Mouse (Mus musculus): ENCODE results near the gene Hnrnpf. TPM values are rescaled to one million over a fixed set of nuclear protein-coding genes. Genes with fewer than 3 reads are reported as not detected.

The Hnrnpf gene
- polyA plus RNA-seq, 1 experiment = 126 TPM

GRCm38 (mm10) chr6:117890257-117890656, 9.9 kb upstream of the Hnrnpf start:
- no peak for DNase-seq (ENCODE audit: extremely low spot score in 1 of 2, low spot score in 1 of 2)

DNA sequence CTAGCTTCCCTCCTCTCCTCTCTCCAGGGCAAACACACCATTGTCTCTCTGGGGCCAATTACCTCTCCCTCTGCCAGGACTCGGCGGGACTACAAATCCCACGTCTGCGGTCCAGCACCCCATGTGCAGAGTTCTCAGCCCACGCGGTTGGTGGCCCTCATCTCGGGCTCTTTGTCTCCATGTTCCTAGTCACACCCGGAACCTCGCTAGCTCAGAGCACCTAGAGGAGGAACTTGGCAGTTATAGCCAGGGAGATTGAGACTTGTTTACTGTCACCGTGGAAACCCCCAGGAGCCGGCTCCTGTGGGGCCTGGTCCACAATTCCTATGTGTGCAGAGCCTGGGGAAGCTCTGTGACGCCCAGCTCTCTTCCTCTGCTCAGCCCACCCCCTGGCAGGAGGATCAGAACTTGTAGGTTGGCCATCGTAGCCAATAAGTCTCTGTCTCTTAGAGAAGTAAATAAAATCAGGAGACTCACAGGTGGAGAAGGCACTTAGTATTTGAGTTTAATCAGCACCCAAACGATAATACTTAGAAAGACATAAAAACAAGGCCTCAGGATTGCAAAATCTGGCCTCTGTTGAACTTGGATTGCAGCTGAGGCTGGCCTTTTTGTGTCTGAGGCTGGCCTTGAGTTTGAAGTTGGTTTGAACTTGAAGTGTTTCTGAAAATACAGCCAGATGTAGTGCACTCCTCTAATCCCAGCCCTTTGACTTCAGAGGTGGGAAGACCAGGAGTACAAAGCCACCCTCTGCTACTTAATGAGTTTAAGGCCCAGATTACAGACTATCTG, 8.6 kb upstream of the Hnrnpf start:
- no peak for DNase-seq (ENCODE audit: extremely low spot score in 1 of 2, low spot score in 1 of 2)

DNA sequence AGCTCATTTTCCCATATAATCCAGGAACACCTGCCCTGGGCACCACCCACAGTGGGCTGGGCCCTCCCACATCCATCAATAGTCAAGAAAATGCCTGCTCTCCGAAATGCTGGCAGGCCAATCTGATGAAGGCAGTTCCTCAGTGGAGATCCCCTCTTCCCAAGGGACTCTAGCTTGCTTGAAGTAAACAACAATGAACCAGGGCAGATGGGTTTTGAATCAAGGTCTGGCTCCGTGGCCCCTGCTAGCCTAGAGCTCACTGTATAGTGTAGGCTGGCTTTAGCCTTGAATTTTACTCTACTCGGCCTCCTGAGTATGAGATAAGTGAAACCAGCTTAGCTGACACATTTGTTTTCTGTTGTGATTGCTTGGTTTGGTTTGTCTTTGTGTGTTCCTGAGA, 7.7 kb upstream of the Hnrnpf start:
- DNase-seq (ENCODE audit: extremely low spot score in 1 of 2, low spot score in 1 of 2) = no peak

DNA sequence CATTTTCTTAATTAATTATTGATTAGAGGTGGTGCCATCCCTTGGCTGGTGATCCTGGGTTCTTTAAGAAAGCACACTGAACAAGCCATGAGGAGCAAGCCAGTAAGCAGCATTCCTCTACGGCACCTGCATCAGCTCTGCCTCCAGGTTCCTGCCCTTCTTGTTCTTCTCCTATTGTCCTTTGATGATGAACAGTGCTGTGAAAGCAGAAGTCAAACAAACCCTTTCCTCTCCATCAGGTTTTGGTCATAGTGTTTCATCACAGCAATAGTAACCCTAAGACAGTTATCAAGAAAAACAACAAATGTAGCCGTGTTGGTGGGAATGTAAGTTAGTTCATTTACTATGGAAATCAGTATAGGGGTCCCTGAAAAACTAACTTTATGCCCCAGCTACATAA, 6.7 kb upstream of the Hnrnpf start:
- no peak for DNase-seq (ENCODE audit: extremely low spot score in 1 of 2, low spot score in 1 of 2)

- DNase-seq (ENCODE audit: extremely low spot score in 1 of 2, low spot score in 1 of 2) = no peak
Measured at GRCm38 (mm10) chr6:117897800-117898199, 2.3 kb upstream of the Hnrnpf start.

DNA sequence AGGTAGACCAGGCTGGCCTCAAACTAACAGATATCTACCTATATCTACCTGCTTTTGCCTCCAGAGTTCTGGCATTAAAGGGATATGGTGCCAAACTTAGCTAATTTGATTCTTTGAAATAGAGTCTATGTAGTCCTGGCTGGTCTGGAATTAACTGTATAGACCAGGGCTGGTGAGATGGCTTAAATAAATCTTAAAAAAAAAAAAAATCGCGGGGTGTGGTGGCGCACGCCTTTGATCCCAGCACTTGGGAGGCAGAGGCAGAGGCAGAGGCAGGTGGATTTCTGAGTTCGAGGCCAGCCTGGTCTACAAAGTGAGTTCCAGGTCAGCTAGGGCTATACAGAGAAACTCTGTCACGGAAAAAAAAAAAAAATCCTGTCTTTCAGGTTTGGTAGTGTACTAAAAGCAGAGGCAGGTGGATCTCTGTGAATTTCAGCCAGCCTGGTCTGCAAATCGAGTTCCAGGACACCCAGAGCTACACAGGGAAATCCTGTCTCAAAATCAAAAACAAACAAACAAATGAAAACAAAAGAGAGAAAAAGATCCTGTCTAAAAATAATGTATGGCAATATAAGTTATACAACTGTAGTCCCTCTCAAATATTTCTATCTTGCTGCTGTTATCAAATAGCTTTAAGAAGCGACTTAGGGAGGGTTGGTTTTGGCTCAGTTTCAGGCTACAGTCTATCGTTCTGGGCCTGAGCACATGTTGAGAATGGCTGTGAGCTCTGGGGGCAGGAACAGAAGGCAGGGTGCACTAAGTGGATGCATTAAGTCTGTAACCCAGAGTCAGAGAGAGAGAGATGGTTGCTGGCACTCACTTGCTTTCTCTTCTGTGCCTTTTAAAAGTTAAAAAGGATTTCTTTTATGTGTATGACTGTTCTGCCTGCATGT, 1.6 kb downstream of the Hnrnpf start:
- no peak for DNase-seq (ENCODE audit: extremely low spot score in 1 of 2, low spot score in 1 of 2)

DNA sequence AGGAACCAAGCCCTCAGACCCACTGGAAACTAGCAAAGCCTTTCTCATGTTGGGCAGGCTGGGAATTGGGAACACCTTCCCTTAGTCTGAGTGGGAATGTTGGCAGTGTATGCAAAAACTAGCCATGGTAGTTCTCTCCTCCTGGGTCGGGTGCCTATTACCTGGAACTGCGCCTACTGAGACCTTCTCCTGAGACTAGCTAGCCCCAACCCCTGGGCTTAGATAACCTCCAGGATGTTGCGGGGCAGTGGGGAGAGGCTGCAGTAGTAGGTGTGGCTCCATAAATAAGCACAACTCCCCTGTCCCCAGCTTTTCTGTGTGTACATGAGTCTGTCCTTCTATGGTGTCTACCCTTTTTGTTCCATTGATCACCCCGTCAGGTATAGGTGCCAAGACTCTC, 2.4 kb downstream of the Hnrnpf start:
- no peak for DNase-seq (ENCODE audit: extremely low spot score in 1 of 2, low spot score in 1 of 2)

- DNase-seq (ENCODE audit: extremely low spot score in 1 of 2, low spot score in 1 of 2) = no peak
Measured at GRCm38 (mm10) chr6:117903836-117904235, 3.7 kb downstream of the Hnrnpf start.

- DNase-seq (ENCODE audit: extremely low spot score in 1 of 2, low spot score in 1 of 2) = no peak
Measured at GRCm38 (mm10) chr6:117905260-117905930, 5.3 kb downstream of the Hnrnpf start.

GRCm38 (mm10) chr6:117906015-117906531, 5.9 kb downstream of the Hnrnpf start:
- DNase-seq (ENCODE audit: extremely low spot score in 1 of 2, low spot score in 1 of 2) = peak; percentile 50 to 68

- DNase-seq (ENCODE audit: extremely low spot score in 1 of 2, low spot score in 1 of 2) = peak; percentile 95 to 98
Measured at GRCm38 (mm10) chr6:117906590-117907271, 6.6 kb downstream of the Hnrnpf start.

DNA sequence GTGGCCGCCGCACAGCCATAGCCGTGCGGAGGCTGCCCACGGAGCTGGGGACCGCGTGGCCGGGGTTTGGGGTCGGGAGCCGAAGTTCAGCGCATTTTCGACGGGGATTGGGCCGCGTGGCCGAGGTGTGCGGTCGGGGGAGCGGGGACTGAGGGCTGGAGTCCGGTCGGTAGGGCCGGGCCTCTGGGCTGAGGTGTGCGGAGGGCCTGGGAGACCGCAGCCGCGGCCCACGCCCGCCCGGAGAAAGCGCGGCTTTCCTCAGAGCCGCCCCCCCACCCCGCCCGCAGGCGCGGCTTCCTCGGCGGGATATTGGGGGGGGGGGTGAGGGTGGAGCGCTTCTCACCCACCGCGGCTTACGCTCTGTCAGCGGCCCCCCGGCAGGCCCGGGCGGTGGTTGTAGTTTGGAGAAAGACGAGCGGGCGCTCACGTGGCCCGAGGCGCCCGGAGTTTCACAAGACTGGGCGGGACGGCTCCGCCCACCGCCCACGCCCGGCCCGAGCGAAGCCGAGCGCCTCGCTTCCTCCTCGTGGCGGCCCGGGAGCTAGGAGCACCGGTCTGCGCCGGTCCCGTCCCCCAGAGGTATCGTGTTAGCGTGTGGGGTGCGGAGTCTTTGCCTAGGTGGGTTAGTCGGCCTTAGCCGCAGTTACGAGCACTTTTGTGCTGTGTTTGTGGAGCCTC, 7.3 kb downstream of the Hnrnpf start:
- peak; percentile 9 to 61 for DNase-seq (ENCODE audit: extremely low spot score in 1 of 2, low spot score in 1 of 2)

DNA sequence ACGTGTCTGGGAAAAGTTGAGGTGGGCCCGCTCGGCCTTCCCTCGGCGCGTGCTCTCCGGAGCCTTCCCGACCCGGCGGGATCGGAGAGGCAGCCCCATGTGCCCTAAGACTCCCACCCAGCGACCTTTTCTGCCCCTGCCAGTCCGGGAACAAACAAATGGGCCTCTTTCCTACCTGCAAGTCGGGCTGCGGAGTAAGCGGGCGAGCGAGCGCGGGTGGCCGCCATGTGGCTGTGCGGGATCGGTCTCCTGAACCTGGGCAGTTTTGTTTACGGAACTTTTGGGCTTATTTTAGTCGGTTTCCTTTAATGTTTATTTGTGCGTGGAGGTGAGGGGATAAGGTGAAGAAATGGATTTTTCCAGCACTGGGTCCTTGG, 7.8 kb downstream of the Hnrnpf start:
- DNase-seq (ENCODE audit: extremely low spot score in 1 of 2, low spot score in 1 of 2) = no peak

DNA sequence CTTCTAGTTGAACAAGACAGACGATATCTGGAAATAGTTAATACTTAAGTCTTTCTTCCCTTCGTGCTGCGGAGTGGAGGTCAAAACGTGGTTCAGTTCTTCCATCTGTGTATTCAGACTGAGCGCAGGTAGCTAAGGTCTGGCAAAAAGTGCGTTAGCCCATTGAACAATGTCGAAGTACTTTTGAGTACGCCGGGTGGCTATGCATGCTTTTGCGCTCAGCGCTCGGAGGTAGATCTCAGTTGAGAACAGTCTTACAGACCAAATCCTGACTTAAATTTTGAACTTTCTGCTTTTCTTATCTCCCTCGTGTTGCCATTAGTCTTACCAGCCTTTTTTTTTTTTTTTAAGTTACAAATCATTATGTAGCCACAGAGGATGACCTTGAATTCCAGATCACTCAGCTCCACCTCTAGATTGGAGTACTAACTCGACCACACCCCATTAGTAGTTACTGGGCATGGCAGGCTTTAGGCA, 8.3 kb downstream of the Hnrnpf start:
- DNase-seq (ENCODE audit: extremely low spot score in 1 of 2, low spot score in 1 of 2) = no peak

GRCm38 (mm10) chr6:117910120-117910661, 10.1 kb downstream of the Hnrnpf start:
- no peak for DNase-seq (ENCODE audit: extremely low spot score in 1 of 2, low spot score in 1 of 2)

GRCm38 (mm10) chr6:117914541-117914940, 14.4 kb downstream of the Hnrnpf start:
- no peak for DNase-seq (ENCODE audit: extremely low spot score in 1 of 2, low spot score in 1 of 2)

- no peak for DNase-seq (ENCODE audit: extremely low spot score in 1 of 2, low spot score in 1 of 2)
Measured at GRCm38 (mm10) chr6:117916205-117916736, 16.1 kb downstream of the Hnrnpf start.

- peak; percentile 17 to 52 for DNase-seq (ENCODE audit: extremely low spot score in 1 of 2, low spot score in 1 of 2)
Measured at GRCm38 (mm10) chr6:117916737-117917426, 16.8 kb downstream of the Hnrnpf start.

Data from frontal cortex, adult 2 months (tissue).